Mouse (Mus musculus) naive thymus-derived CD4-positive, alpha-beta T cell, adult 2 months (primary cell): ENCODE measurements around the gene Adh5.
A peak's percentile ranks its signal among the peaks of the same experiment; 100 is the strongest.

Experiments used
- DNase-seq: peaks from one replicate; pipeline ENCODE4 v3.0.0-alpha.2; 2011; ENCODE audit warnings: low read depth

The Adh5 gene

GRCm38 (mm10) chr3:138442612-138443464 is at the start of gene Adh5:
Adh5 (plus strand) TSS chr3:138443093.
- peak; percentile 98 for DNase-seq

DNA sequence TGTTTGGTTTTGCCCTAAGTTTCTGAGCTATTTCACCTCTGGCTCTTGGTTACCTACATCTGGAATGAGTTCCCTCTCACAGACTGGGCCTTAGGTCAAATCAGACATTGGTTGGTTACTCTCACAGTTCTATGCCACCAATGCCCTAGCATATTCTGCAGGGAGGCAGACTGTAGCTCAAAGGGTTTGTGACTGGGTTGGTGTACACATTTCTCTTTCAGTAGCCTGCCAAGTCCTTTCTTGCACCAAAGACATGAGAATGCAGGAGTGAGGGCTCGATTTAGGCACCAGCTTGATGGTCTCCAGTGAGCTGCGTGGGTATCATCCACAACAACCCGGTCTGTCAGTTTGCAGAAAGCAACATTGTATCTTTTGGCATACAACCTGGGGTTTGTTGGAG is 38.0 kb upstream of the Adh5 start:
- DNase-seq = no peak

- peak; percentile 50 for DNase-seq
Measured at GRCm38 (mm10) chr3:138405341-138405740, 37.6 kb upstream of the Adh5 start.

DNA sequence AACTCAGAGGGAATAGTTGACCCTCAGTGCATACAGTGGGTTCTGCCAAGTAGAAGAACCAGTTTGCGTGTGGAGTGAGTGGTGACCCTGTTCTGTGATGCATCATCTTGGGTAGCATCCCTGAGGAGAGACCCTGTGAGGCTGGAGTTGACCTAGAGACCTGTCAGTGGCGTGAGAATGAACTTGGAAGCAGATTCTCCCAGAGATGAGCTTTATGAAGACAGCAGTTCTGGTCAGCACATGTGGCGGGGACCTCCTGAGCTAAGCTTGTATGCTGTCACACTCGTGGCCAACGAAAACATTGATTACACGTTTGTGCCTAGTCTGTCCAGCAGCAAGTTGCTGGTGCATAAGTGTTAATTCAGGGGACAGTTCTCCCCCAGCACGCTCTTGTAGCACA is 37.1 kb upstream of the Adh5 start:
- DNase-seq = no peak

GRCm38 (mm10) chr3:138407920-138408319 is 35.0 kb upstream of the Adh5 start:
- no peak for DNase-seq

- DNase-seq = no peak
Measured at GRCm38 (mm10) chr3:138409585-138409984, 33.3 kb upstream of the Adh5 start.

- no peak for DNase-seq
Measured at GRCm38 (mm10) chr3:138410211-138410610, 32.7 kb upstream of the Adh5 start.

- DNase-seq = no peak
Measured at GRCm38 (mm10) chr3:138415121-138415690, 27.7 kb upstream of the Adh5 start, which contains the start of gene Adh4. Adh4 (plus strand) TSS chr3:138415466.

GRCm38 (mm10) chr3:138419369-138419768 is 23.5 kb upstream of the Adh5 start:
- DNase-seq = peak; percentile 44

DNA sequence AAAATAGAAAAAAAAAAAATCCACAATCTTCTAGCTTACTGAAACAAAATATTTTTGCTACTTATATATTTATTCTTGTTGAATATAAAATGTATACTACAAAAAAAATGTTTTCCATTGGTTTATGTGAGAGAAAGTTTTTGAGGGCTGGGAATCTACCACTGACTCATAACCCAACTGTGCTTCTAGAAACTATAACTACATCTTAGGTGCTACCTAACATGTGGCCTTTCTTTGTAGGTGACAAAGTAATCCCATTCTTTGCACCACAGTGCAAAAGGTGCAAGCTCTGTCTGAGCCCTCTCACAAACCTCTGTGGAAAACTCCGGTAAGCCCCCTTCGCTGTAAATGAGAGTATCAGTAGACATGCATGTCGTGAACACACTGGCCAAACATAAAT is 22.5 kb upstream of the Adh5 start:
- DNase-seq = no peak

DNA sequence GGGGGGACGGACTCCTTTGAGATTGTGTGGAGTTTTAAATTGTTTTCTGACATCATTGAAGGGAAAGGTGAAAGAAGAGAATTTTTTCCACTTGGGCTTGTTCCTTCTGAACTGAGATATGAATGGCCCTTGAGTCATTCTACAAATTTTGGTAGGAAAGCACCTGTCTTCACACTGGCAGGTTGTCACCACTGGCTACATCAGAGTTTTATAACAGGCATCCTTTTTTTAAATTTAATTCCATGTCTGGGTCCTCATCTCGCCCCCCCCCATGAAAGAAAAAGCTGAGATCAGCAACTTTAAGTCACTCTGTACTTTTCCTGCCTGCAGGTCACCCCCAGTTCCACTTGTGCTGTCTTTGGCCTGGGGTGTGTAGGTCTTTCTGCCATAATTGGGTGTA is 19.2 kb upstream of the Adh5 start:
- DNase-seq = no peak

- peak; percentile 44 for DNase-seq
Measured at GRCm38 (mm10) chr3:138424247-138424646, 18.6 kb upstream of the Adh5 start.

- DNase-seq = no peak
Measured at GRCm38 (mm10) chr3:138430360-138430976, 12.4 kb upstream of the Adh5 start.

- peak; percentile 66 for DNase-seq
Measured at GRCm38 (mm10) chr3:138431835-138432234, 11.1 kb upstream of the Adh5 start.

DNA sequence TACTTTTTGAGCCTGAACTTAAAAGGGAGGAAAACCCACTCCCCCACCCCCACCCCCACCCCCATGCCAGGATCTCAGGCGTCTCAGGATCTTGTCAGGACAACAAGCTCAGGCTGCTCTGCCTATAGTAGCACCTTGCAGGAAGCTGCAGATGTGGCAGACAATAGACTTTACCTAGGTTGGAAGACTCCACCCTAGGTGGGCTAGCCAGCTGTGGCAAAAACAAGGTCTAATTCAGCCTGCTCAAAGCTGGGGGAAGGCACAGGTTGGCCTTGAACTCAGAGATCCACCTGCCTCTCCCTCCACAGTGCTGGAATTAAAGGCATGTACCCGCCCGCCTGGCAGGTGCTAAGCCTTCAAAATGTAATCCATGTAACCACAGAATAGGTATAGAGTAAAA is 4.2 kb upstream of the Adh5 start:
- no peak for DNase-seq

GRCm38 (mm10) chr3:138442203-138442602 is 690 bp upstream of the Adh5 start:
- DNase-seq = no peak

GRCm38 (mm10) chr3:138443465-138443771 is 525 bp downstream of the Adh5 start:
- DNase-seq = no peak

- DNase-seq = no peak
Measured at GRCm38 (mm10) chr3:138448077-138448860, 5.4 kb downstream of the Adh5 start.

- no peak for DNase-seq
Measured at GRCm38 (mm10) chr3:138452169-138452568, 9.3 kb downstream of the Adh5 start.

DNA sequence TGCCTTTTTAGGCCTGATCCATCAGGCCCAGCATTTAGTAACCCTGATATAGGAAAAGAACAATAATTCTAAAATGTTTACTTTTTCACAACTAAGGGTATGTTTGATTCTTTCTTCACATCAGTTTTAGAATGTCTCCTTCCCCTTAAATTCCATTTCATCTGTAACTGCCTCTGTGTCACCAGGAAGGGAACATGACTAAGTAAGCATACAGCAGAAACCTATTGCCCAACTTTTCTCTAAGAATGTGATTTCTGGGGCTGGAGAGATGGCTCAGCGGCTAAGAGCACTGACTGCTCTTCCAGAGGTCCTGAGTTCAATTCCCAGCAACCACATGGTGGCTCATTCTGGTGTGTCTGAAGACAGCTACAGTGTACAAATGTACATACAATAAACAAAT is 11.3 kb downstream of the Adh5 start:
- DNase-seq = no peak

- no peak for DNase-seq
Measured at GRCm38 (mm10) chr3:138454711-138455435, 12.0 kb downstream of the Adh5 start.

DNA sequence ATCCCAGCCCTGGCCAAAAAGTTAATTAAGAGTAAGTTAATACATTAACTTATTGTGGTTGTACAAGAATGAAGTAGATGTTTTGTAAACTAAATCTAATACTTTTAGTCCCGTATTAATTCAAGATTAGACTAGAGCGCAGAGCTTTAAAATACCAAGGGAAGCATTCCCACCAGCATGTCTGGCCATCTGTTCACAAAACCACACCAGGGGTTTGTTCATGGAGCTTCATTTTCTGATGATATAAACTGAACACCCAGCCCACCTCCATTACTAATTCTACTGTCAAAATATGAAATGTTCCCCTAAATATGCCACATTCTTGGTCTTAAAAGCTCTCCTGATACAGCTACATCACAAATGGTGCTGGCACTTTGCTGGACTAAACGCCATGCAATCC is 15.5 kb downstream of the Adh5 start:
- no peak for DNase-seq
